Mouse (Mus musculus) heart, embryonic 12.5 days (tissue): Measurements from ENCODE around the gene Smtn. TPM values are rescaled to one million over a fixed set of nuclear protein-coding genes. Genes with fewer than 3 reads are reported as not detected.

Experiments used
- ATAC-seq: fragments of 200-750 bp; cut with Nextera tagmentation; 2 replicates; pipeline ENCODE4 v1.8.0; 2017; ENCODE audit warnings: moderate TSS enrichment, moderate library complexity; ENCODE audit not compliant: insufficient number of reproducible peaks, low FRiP score
- H3K27ac ChIP-seq: fragments of 300-500 bp; sonication (generic); 2 replicates; pipeline ENCODE4 v1.5.1; 2016; ENCODE audit warnings: mild to moderate bottlenecking, moderate library complexity; ENCODE audit not compliant: poor library complexity, severe bottlenecking
- H3K27me3 ChIP-seq: fragments of 300-500 bp; sonication (generic); replicated peaks from 2 replicates; pipeline ENCODE4 v1.6.1; 2016; ENCODE audit warnings: mild to moderate bottlenecking, moderate library complexity
- H3K36me3 ChIP-seq: fragments of 300-500 bp; sonication (generic); 2 replicates; pipeline ENCODE4 v1.6.1; 2016; ENCODE audit warnings: mild to moderate bottlenecking, moderate library complexity
- H3K4me1 ChIP-seq: fragments of 300-500 bp; sonication (generic); replicated peaks from 2 replicates; pipeline ENCODE4 v1.6.1; 2016; ENCODE audit warnings: mild to moderate bottlenecking
- H3K4me2 ChIP-seq: fragments of 300-500 bp; sonication (generic); 2 replicates; pipeline ENCODE4 v1.6.1; 2016; ENCODE audit warnings: mild to moderate bottlenecking, moderate library complexity
- H3K4me3 ChIP-seq: fragments of 300-500 bp; sonication (generic); 2 replicates; pipeline ENCODE4 v1.5.1; 2016; ENCODE audit warnings: mild to moderate bottlenecking
- H3K9ac ChIP-seq: fragments of 300-500 bp; sonication (generic); 2 replicates; pipeline ENCODE4 v1.6.1; 2016; ENCODE audit warnings: mild to moderate bottlenecking, moderate library complexity
- H3K9me3 ChIP-seq: fragments of 300-500 bp; sonication (generic); replicated peaks from 2 replicates; pipeline ENCODE4 v1.6.1; 2016; ENCODE audit warnings: mild to moderate bottlenecking, moderate library complexity
- WGBS: fragments of 180-500 bp; shearing (Covaris S2); methylation state at CpG from one replicate; pipeline ENCODE4 v1.1.7; 2016; 5-methylcytosine and 5-hydroxymethylcytosine counted together
- polyA plus RNA-seq: library from polyadenylated mRNA; unstranded; fragments of >200 nt; fragmentation: Nextera tagmentation; extraction: Ambion mirVana; gene quantifications from 2 replicates; pipeline ENCODE4 v1.2.1, GENCODE M21; 2016

Gene Smtn
- 94.7 and 95.3 TPM in 2 replicates for polyA plus RNA-seq

- H3K4me2 ChIP-seq: peak within 1 kb of the TSS; percentile 74
- H3K4me1 ChIP-seq: peaks cover 34% of the 10 kb centered on the region
- ATAC-seq: no peak
- H3K27me3 ChIP-seq: no peaks in the 10 kb centered on the region
- H3K27ac ChIP-seq: no peak within 1 kb of the TSS
- H3K9me3 ChIP-seq: peaks cover 6% of the 10 kb centered on the region
- H3K36me3 ChIP-seq: peaks cover 6% of the 10 kb centered on the region; the same call in 1 of the 2 replicates
- 90% methylated on average over 23 of the region's 23 CpGs for WGBS
- H3K9ac ChIP-seq: no peak within 1 kb of the TSS
- H3K4me3 ChIP-seq: peak within 1 kb of the TSS; percentile 71
Observed at GRCm38 (mm10) chr11:3540451-3541085, at the start of gene Smtn. Smtn (minus strand) TSS chr11:3540612.

- H3K9me3 ChIP-seq: peaks cover 14% of the 10 kb centered on the region; the same call in 1 of the 2 replicates
- no peaks in the 10 kb centered on the region for H3K27me3 ChIP-seq
- 60% methylated on average over 11 of the region's 11 CpGs for WGBS
- H3K4me3 ChIP-seq: no peak overlapping the region
- no peak overlapping the region for H3K4me2 ChIP-seq
- peaks cover 11% of the 10 kb centered on the region for H3K4me1 ChIP-seq
- no peak overlapping the region for H3K9ac ChIP-seq
- no peaks in the 10 kb centered on the region for H3K36me3 ChIP-seq
- ATAC-seq: no peak
- no peak overlapping the region for H3K27ac ChIP-seq
Observed at GRCm38 (mm10) chr11:3588036-3588672, 47.7 kb upstream of the Smtn start.

- no peaks in the 10 kb centered on the region for H3K27me3 ChIP-seq
- H3K9me3 ChIP-seq: peaks cover 14% of the 10 kb centered on the region; the same call in 1 of the 2 replicates
- 20% methylated on average over 4 of the region's 4 CpGs for WGBS
- no peak overlapping the region for H3K27ac ChIP-seq
- H3K36me3 ChIP-seq: no peaks in the 10 kb centered on the region
- ATAC-seq: 0 out of 2 replicates have a peak, but pooled peaks have one; percentile 30
- peaks cover 11% of the 10 kb centered on the region for H3K4me1 ChIP-seq
- H3K4me3 ChIP-seq: no peak overlapping the region
- peak overlapping the region; percentile 26; the same call in 1 of the 2 replicates for H3K4me2 ChIP-seq
- H3K9ac ChIP-seq: no peak overlapping the region
Observed at GRCm38 (mm10) chr11:3587350-3587749, 46.9 kb upstream of the Smtn start.

- H3K9ac ChIP-seq: no peak overlapping the region
- no peak overlapping the region for H3K4me3 ChIP-seq
- 54% methylated on average over 6 of the region's 6 CpGs for WGBS
- H3K27me3 ChIP-seq: no peaks in the 10 kb centered on the region
- peaks cover 11% of the 10 kb centered on the region for H3K4me1 ChIP-seq
- peaks cover 7% of the 10 kb centered on the region; the same call in 1 of the 2 replicates for H3K9me3 ChIP-seq
- no peak overlapping the region for H3K27ac ChIP-seq
- no peak for ATAC-seq
- H3K4me2 ChIP-seq: no peak overlapping the region
- no peaks in the 10 kb centered on the region for H3K36me3 ChIP-seq
Observed at GRCm38 (mm10) chr11:3585983-3586618, 45.7 kb upstream of the Smtn start.

- Histone ChIP-seq H3K4me2 (no peak overlapping the region), H3K4me3 (no peak overlapping the region), H3K27ac (no peak overlapping the region), H3K9ac (no peak overlapping the region), H3K4me1 (peaks cover 9% of the 10 kb centered on the region), H3K9me3 (0 out of 2 replicates have a peak, but pooled peaks cover 5% of the 10 kb centered on the region), H3K36me3 (no peaks in the 10 kb centered on the region), H3K27me3 (no peaks in the 10 kb centered on the region)
- WGBS: 70% methylated on average over 5 of the region's 5 CpGs
- ATAC-seq: no peak
Observed at GRCm38 (mm10) chr11:3583127-3583526, 42.7 kb upstream of the Smtn start.

GRCm38 (mm10) chr11:3581908-3582307 lies 41.5 kb upstream of the Smtn start:
- Histone ChIP-seq H3K9me3 (0 out of 2 replicates have a peak, but pooled peaks cover 4% of the 10 kb centered on the region), H3K36me3 (no peaks in the 10 kb centered on the region), H3K9ac (no peak overlapping the region), H3K4me3 (no peak overlapping the region), H3K4me1 (no peaks in the 10 kb centered on the region), H3K4me2 (no peak overlapping the region), H3K27ac (no peak overlapping the region), H3K27me3 (no peaks in the 10 kb centered on the region)
- 88% methylated on average over 4 of the region's 4 CpGs for WGBS
- ATAC-seq: no peak

- Histone ChIP-seq H3K9me3 (0 out of 2 replicates have a peak, but pooled peaks cover 4% of the 10 kb centered on the region), H3K4me3 (no peak overlapping the region), H3K4me1 (0 out of 2 replicates have a peak, but pooled peaks cover under 1% of the 10 kb centered on the region), H3K36me3 (no peaks in the 10 kb centered on the region), H3K9ac (no peak overlapping the region), H3K27ac (no peak overlapping the region), H3K4me2 (no peak overlapping the region), H3K27me3 (no peaks in the 10 kb centered on the region)
- ATAC-seq: no peak
- WGBS: 53% methylated on average over 7 of the region's 7 CpGs
Observed at GRCm38 (mm10) chr11:3580306-3581084, 40.1 kb upstream of the Smtn start.

GRCm38 (mm10) chr11:3578050-3578725 lies 37.8 kb upstream of the Smtn start:
- WGBS: 80% methylated on average over 10 of the region's 10 CpGs
- ATAC-seq: no peak
- Histone ChIP-seq H3K27ac (no peak overlapping the region), H3K9me3 (no peaks in the 10 kb centered on the region), H3K27me3 (no peaks in the 10 kb centered on the region), H3K36me3 (no peaks in the 10 kb centered on the region), H3K4me2 (no peak overlapping the region), H3K4me1 (peaks cover 14% of the 10 kb centered on the region), H3K9ac (no peak overlapping the region), H3K4me3 (no peak overlapping the region)

- Histone ChIP-seq H3K9me3 (no peaks in the 10 kb centered on the region; the same call in 1 of the 2 replicates), H3K4me3 (no peak overlapping the region), H3K27me3 (no peaks in the 10 kb centered on the region), H3K4me2 (no peak overlapping the region), H3K9ac (no peak overlapping the region), H3K27ac (0 out of 2 replicates have a peak overlapping the region, but pooled peaks have one; percentile 8), H3K4me1 (peaks cover 23% of the 10 kb centered on the region), H3K36me3 (no peaks in the 10 kb centered on the region)
- WGBS: 49% methylated on average over 3 of the region's 3 CpGs
- ATAC-seq: no peak
Observed at GRCm38 (mm10) chr11:3575238-3575637, 34.8 kb upstream of the Smtn start.

GRCm38 (mm10) chr11:3573092-3573491 lies 32.7 kb upstream of the Smtn start:
- Histone ChIP-seq H3K36me3 (no peaks in the 10 kb centered on the region), H3K4me2 (no peak overlapping the region), H3K9me3 (no peaks in the 10 kb centered on the region; the same call in 1 of the 2 replicates), H3K27me3 (no peaks in the 10 kb centered on the region), H3K4me3 (no peak overlapping the region), H3K4me1 (peaks cover 23% of the 10 kb centered on the region), H3K27ac (peak overlapping the region; percentile 82), H3K9ac (peak overlapping the region; percentile 49; the same call in 1 of the 2 replicates)
- ATAC-seq: peak; percentile 82
- 15% methylated on average over 9 of the region's 9 CpGs for WGBS
